Mouse (Mus musculus) heart, adult 10 weeks (tissue): ENCODE results near the gene Esp36. TPM values are rescaled to one million over a fixed set of nuclear protein-coding genes. Genes with fewer than 3 reads are reported as not detected.

ENCODE experiments used
- polyA plus RNA-seq: library from polyadenylated mRNA; stranded (reverse); fragments of 350-450 nt; fragmentation: Illumina TruSeq; extraction: RNeasy Lipid Tissue Mini Kit (QIAGEN cat#74804); gene quantifications from one replicate; pipeline ENCODE4 v1.2.3, GENCODE M21; 2014; ENCODE audit warnings: low read depth, low replicate concordance

Gene Esp36
- not detected for polyA plus RNA-seq

GRCm38 (mm10) chr17:38420085-38420484, at the start of gene Esp36:
TSS of gene Esp36 (minus strand) at chr17:38420185.

Other genes starting within 250 kb of the Esp36 start
- gene Olfr134, start 248.8 kb downstream of the Esp36 start, polyA plus RNA-seq, result not detected
- gene Olfr135, start 215.8 kb downstream of the Esp36 start, polyA plus RNA-seq, result not detected
- not detected for gene Olfr138, start 159.2 kb downstream of the Esp36 start, polyA plus RNA-seq
- gene Olfr137, start 112.6 kb downstream of the Esp36 start, polyA plus RNA-seq, result not detected
- not detected for gene Olfr136, start 90.4 kb downstream of the Esp36 start, polyA plus RNA-seq
- gene Esp34, start 134.0 kb upstream of the Esp36 start, polyA plus RNA-seq, result not detected
- not detected for gene Esp31, start 219.3 kb upstream of the Esp36 start, polyA plus RNA-seq